Mouse (Mus musculus) forebrain, embryonic 11.5 days (tissue): Measurements from ENCODE around the gene Tmem108. TPM values are rescaled to one million over a fixed set of nuclear protein-coding genes. Genes with fewer than 3 reads are reported as not detected.

ENCODE experiments used
- ATAC-seq: fragments of 200-750 bp; cut with Nextera tagmentation; replicated peaks from 2 replicates; pipeline ENCODE4 v1.8.0; 2017; ENCODE audit warnings: moderate TSS enrichment; ENCODE audit not compliant: low FRiP score
- DNase-seq: peaks from one replicate; pipeline ENCODE4 v3.0.0-alpha.2; 2017; ENCODE audit warnings: low spot score
- H3K27ac ChIP-seq: fragments of 300-500 bp; sonication (generic); 2 replicates; pipeline ENCODE4 v1.5.1; 2014; ENCODE audit warnings: low read depth, low read length
- H3K27me3 ChIP-seq: fragments of 300-500 bp; sonication (generic); 2 replicates; pipeline ENCODE4 v1.6.1; 2014; ENCODE audit warnings: mild to moderate bottlenecking, low read length, mixed read lengths; ENCODE audit not compliant: control insufficient read depth, insufficient read depth
- H3K36me3 ChIP-seq: fragments of 300-500 bp; sonication (generic); 2 replicates; pipeline ENCODE4 v1.6.1; 2014; ENCODE audit warnings: mild to moderate bottlenecking, low read length, moderate library complexity, mixed read lengths; ENCODE audit not compliant: control insufficient read depth, insufficient read depth
- H3K4me1 ChIP-seq: fragments of 300-500 bp; sonication (generic); replicated peaks from 2 replicates; pipeline ENCODE4 v1.6.1; 2014; ENCODE audit warnings: low read length, mixed read lengths; ENCODE audit not compliant: control insufficient read depth, insufficient read depth
- H3K4me2 ChIP-seq: fragments of 300-500 bp; sonication (generic); 2 replicates; pipeline ENCODE4 v1.6.1; 2014; ENCODE audit warnings: low read depth, mild to moderate bottlenecking, low read length, moderate library complexity, mixed read lengths; ENCODE audit not compliant: severe bottlenecking
- H3K4me3 ChIP-seq: fragments of 300-500 bp; sonication (generic); 2 replicates; pipeline ENCODE4 v1.5.1; 2014; ENCODE audit warnings: low read depth, low read length
- H3K9ac ChIP-seq: fragments of 300-500 bp; sonication (generic); 2 replicates; pipeline ENCODE4 v1.6.1; 2014; ENCODE audit warnings: low read length
- H3K9me3 ChIP-seq: fragments of 300-500 bp; sonication (generic); 2 replicates; pipeline ENCODE4 v1.6.1; 2016; ENCODE audit warnings: low read length, mixed read lengths; ENCODE audit not compliant: control insufficient read depth
- WGBS: fragments of 180-500 bp; shearing (Covaris S2); extraction: QIAGEN DNeasy Blood & Tissue Kit; methylation state at CpG from one replicate; pipeline ENCODE4 v1.1.7; 2014; 5-methylcytosine and 5-hydroxymethylcytosine counted together
- polyA plus RNA-seq: library from polyadenylated mRNA; unstranded; fragments of >200 nt; fragmentation: Nextera tagmentation; extraction: Ambion mirVana; gene quantifications from 2 replicates; pipeline ENCODE4 v1.2.1, GENCODE M21; 2014

Tmem108 gene
- polyA plus RNA-seq, 1 experiment from 2014 or later, result 27.2 TPM

DNA sequence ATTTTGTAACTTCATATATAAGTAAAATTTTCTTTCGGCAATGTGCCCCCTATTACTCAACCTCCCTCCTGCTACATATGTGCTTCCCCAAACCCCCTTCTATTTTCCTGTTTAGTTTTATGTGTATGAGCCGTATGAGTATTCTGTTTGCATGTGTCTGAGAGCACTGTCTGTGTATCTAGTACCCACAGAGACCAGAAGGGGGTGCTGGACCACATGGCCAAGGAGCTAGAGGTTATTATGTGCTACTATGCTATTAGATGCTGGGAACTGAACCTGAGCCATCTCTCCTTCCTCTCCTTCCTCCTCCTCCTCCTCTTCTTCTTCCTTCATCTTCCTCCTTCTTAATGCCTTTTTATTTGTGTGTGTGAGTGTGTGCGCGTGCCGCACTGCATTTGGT lies 59.2 kb downstream of the Tmem108 start:
- H3K4me3 ChIP-seq, result no peak overlapping the region
- H3K9me3 ChIP-seq, result no peaks in the 10 kb centered on the region
- no peak overlapping the region for H3K4me2 ChIP-seq
- no peaks in the 10 kb centered on the region for H3K4me1 ChIP-seq
- ATAC-seq, result no peak
- no peaks in the 10 kb centered on the region for H3K27me3 ChIP-seq
- H3K36me3 ChIP-seq, result no peaks in the 10 kb centered on the region
- H3K27ac ChIP-seq, result no peak overlapping the region
- DNase-seq, result no peak
- 89% methylated on average over 5 of the region's 5 CpGs for WGBS
- H3K9ac ChIP-seq, result no peak overlapping the region

GRCm38 (mm10) chr9:103701448-103701847 lies 60.2 kb downstream of the Tmem108 start:
- H3K9me3 ChIP-seq, result no peaks in the 10 kb centered on the region
- no peaks in the 10 kb centered on the region for H3K4me1 ChIP-seq
- no peak for ATAC-seq
- no peaks in the 10 kb centered on the region for H3K27me3 ChIP-seq
- H3K4me3 ChIP-seq, result no peak overlapping the region
- DNase-seq, result no peak
- no peak overlapping the region for H3K27ac ChIP-seq
- 85% methylated on average over 4 of the region's 4 CpGs for WGBS
- no peaks in the 10 kb centered on the region for H3K36me3 ChIP-seq
- H3K9ac ChIP-seq, result no peak overlapping the region
- H3K4me2 ChIP-seq, result no peak overlapping the region

DNA sequence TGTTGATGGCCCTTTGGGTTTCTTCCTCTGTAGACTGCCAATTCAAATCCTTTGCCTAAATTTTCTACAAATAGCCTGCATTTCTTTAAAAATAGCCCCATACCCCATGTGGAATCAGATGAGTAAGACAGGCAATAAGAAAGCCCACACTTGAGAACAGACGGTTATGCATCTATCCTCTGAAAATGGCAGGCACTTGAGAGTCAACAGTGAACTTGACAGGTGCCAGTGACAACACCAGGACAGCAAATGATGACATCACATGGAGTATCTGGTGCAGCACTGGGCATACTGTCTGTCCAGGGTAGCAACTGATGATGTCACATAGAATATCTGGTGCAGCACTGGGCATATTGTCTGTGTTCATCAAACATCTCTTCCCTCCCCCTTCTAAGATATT lies 61.4 kb downstream of the Tmem108 start:
- no peak overlapping the region for H3K4me3 ChIP-seq
- WGBS, result 93% methylated on average over 1 of the region's 1 CpGs
- no peaks in the 10 kb centered on the region for H3K4me1 ChIP-seq
- no peaks in the 10 kb centered on the region for H3K36me3 ChIP-seq
- no peak for DNase-seq
- no peak for ATAC-seq
- H3K4me2 ChIP-seq, result no peak overlapping the region
- no peak overlapping the region for H3K9ac ChIP-seq
- H3K9me3 ChIP-seq, result no peaks in the 10 kb centered on the region
- no peak overlapping the region for H3K27ac ChIP-seq
- H3K27me3 ChIP-seq, result no peaks in the 10 kb centered on the region

DNA sequence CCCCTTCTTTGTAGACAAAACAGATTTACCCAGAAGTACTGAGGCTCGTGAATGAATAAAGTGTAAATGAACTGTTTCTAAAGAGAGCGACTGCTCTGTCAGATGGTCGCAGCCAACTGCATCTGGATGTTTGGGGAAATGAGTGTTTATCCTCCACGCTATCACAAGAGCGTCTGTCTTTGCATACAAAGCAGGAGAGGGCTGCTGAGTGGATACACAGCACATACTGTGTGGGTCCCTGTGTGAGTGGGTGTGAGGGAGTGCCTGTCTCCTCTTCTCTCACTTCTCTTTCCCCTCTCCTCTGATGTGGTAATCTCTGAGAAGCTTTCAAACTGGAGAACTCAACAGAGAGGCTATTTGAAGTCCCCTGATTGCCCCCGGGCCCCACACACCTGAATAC lies 64.7 kb downstream of the Tmem108 start:
- no peaks in the 10 kb centered on the region for H3K36me3 ChIP-seq
- no peak overlapping the region for H3K4me3 ChIP-seq
- H3K4me2 ChIP-seq, result no peak overlapping the region
- no peak for DNase-seq
- H3K9ac ChIP-seq, result no peak overlapping the region
- ATAC-seq, result no peak
- WGBS, result 79% methylated on average over 6 of the region's 6 CpGs
- H3K27ac ChIP-seq, result no peak overlapping the region
- no peaks in the 10 kb centered on the region for H3K9me3 ChIP-seq
- H3K27me3 ChIP-seq, result no peaks in the 10 kb centered on the region
- no peaks in the 10 kb centered on the region for H3K4me1 ChIP-seq

DNA sequence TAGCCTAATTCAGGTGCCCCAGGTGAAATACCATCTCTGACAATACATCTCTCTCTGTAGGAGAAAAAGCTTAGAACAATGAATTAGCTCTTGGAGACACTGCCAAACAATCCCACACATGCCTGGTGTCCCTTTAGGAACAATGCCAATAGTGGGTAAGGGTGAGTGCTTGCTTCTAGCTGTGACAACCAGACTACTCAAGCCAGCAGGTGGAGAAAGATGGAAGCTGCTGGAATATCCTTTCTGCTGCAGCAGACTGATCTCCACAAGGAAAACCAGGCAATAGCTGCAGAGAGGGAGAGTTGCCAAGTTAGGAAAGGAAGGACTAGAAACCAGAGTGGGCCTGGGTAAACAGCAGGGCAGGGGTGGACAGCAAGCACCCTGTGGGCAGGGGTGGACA lies 67.8 kb downstream of the Tmem108 start:
- no peak overlapping the region for H3K27ac ChIP-seq
- H3K4me3 ChIP-seq, result no peak overlapping the region
- H3K36me3 ChIP-seq, result no peaks in the 10 kb centered on the region
- ATAC-seq, result no peak
- no peak overlapping the region for H3K4me2 ChIP-seq
- H3K4me1 ChIP-seq, result no peaks in the 10 kb centered on the region
- no peaks in the 10 kb centered on the region for H3K9me3 ChIP-seq
- H3K27me3 ChIP-seq, result no peaks in the 10 kb centered on the region
- no peak overlapping the region for H3K9ac ChIP-seq
- DNase-seq, result no peak

- Histone ChIP-seq H3K36me3 (no peaks in the 10 kb centered on the region), H3K9me3 (no peaks in the 10 kb centered on the region), H3K4me1 (no peaks in the 10 kb centered on the region), H3K9ac (no peak overlapping the region), H3K27ac (no peak overlapping the region), H3K4me3 (no peak overlapping the region), H3K4me2 (no peak overlapping the region), H3K27me3 (no peaks in the 10 kb centered on the region)
- 74% methylated on average over 4 of the region's 4 CpGs for WGBS
- DNase-seq (no peak), ATAC-seq (no peak)
Observed at GRCm38 (mm10) chr9:103692699-103693098, 68.9 kb downstream of the Tmem108 start.

DNA sequence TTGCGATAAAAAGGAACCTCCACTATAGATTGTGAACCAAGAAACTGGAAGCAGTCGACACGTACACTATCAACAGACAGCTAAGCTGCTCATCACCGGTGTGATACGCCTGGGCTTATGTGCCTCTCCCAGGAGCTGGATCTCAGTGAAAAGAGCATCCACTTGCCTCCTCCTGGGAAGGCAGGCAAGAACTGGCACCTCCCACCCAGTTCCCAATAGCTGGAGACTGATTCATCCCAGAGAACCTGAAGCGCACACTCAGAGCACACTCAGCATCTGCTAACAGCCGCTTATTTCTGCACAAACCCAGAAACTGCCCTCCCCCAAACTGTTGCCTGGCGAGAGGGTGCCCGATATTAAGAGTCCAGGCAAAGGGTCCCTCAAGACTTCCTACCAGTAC lies 69.8 kb downstream of the Tmem108 start:
- H3K9me3 ChIP-seq, result no peaks in the 10 kb centered on the region
- H3K4me1 ChIP-seq, result peaks cover 2% of the 10 kb centered on the region; the same call in 1 of the 2 replicates
- no peak overlapping the region for H3K4me2 ChIP-seq
- H3K36me3 ChIP-seq, result no peaks in the 10 kb centered on the region
- H3K4me3 ChIP-seq, result no peak overlapping the region
- 91% methylated on average over 9 of the region's 9 CpGs for WGBS
- no peaks in the 10 kb centered on the region for H3K27me3 ChIP-seq
- H3K27ac ChIP-seq, result no peak overlapping the region
- ATAC-seq (no peak), DNase-seq (no peak)
- H3K9ac ChIP-seq, result no peak overlapping the region

GRCm38 (mm10) chr9:103690446-103690845 lies 71.2 kb downstream of the Tmem108 start:
- Histone ChIP-seq H3K27ac (no peak overlapping the region), H3K4me2 (no peak overlapping the region), H3K9me3 (no peaks in the 10 kb centered on the region), H3K4me3 (no peak overlapping the region), H3K36me3 (no peaks in the 10 kb centered on the region), H3K27me3 (no peaks in the 10 kb centered on the region), H3K9ac (no peak overlapping the region), H3K4me1 (peaks cover 2% of the 10 kb centered on the region; the same call in 1 of the 2 replicates)
- WGBS, result 71% methylated on average over 3 of the region's 3 CpGs
- DNase-seq, result no peak
- ATAC-seq, result no peak

GRCm38 (mm10) chr9:103689697-103690096 lies 71.9 kb downstream of the Tmem108 start:
- H3K9me3 ChIP-seq, result no peaks in the 10 kb centered on the region
- no peak for ATAC-seq
- H3K27me3 ChIP-seq, result no peaks in the 10 kb centered on the region
- no peaks in the 10 kb centered on the region for H3K36me3 ChIP-seq
- DNase-seq, result no peak
- WGBS, result 85% methylated on average over 7 of the region's 7 CpGs
- H3K4me3 ChIP-seq, result no peak overlapping the region
- H3K4me1 ChIP-seq, result peaks cover 2% of the 10 kb centered on the region; the same call in 1 of the 2 replicates
- no peak overlapping the region for H3K27ac ChIP-seq
- no peak overlapping the region for H3K9ac ChIP-seq
- no peak overlapping the region for H3K4me2 ChIP-seq
